Mouse (Mus musculus): ENCODE measurements at regions not wholly inside any gene's neighbourhood (a gene's known extent, or its start where the extent isn't known, plus 50 kb on each side); places are given as distances from the start of the nearest gene placed in this dataset.

GRCm38 (mm10) chr6:98754487-98754886 lies 411.9 kb upstream of the Gm765 start:
- DNase-seq (ENCODE audit: low spot score): peak; percentile 44

DNA sequence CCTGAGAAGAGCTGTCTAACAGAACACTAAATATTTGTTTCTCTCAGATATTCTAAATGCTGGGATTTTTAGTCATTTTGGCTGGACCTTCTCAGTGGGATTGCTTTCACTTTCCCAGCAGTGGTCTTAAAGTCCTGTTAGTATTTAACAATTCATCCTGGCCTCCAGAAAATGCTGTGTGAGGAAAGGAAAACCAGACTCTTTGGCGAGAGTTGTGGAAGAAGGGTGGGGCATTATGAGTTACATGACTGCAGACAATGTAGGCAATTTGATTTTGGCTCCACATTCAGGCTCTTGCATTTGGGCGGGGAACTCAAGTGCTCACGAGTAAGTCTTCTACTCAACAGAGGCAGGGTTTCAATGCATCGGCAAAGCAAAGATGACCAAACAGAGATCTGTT lies 406.1 kb upstream of the Gm765 start:
- no peak for DNase-seq (ENCODE audit: low spot score)

DNA sequence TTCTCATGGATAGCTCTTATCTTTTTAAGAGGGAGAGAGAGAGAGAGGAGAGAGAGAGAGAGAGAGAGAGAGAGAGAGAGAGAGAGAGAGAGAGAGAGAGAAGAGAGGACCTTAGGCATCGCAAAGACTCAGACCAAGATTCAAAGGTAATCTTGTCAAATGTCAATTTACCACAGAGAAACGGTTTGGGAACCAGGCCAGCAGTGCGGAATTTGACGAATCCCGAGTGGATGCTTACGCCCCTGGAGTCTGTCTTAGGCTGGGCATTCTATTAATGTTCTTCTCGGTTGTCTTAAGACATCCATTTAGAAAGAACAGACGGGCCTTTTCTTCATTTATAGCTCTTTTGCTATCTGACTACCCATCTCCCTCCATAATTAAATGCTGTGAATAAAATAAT lies 404.4 kb upstream of the Gm765 start:
- DNase-seq (ENCODE audit: low spot score): no peak

DNA sequence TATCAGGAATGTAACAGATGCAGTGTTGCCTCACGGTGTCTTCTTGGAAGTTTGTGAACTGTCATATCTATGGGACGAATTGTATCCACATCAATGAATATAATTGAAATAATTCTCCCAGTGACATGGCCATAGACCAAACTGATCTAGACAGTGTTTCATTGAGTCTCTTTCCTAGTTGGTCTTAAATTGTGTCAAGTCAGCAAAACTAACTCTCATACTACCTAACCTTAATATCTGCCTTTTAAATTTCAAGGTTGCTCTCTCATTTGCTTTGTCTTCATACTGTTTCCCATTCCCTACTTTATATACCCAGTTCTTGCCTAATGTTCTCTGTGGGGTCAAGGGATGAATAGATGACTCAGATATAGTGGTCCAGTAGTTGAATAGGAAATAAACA lies 397.9 kb upstream of the Gm765 start:
- no peak for DNase-seq (ENCODE audit: low spot score)

DNA sequence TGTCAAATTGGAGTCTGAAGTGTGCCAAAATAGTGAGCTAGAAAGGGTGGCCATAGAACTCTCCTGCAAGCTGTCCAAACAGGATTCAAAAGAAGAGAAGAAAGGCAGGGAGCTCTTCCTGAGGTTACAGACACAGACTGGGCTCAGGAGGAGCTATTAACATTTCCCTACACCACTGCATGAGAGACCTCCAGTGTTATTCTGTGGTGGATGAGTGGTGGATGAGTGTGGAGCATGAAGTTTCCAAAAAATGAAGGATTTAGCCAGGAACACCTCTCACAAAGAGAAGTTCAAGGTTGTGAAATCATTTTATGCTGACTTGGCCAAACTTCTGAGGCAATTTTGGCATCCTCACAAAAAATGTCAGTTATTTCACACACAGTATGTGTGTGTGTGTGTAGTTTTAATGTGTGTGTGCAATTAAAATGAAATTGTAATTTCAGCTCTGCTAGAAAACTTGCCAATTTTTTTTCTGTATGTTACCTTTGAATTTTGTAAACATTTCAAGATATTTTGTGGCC lies 388.5 kb upstream of the Gm765 start:
- DNase-seq (ENCODE audit: low spot score): no peak

DNA sequence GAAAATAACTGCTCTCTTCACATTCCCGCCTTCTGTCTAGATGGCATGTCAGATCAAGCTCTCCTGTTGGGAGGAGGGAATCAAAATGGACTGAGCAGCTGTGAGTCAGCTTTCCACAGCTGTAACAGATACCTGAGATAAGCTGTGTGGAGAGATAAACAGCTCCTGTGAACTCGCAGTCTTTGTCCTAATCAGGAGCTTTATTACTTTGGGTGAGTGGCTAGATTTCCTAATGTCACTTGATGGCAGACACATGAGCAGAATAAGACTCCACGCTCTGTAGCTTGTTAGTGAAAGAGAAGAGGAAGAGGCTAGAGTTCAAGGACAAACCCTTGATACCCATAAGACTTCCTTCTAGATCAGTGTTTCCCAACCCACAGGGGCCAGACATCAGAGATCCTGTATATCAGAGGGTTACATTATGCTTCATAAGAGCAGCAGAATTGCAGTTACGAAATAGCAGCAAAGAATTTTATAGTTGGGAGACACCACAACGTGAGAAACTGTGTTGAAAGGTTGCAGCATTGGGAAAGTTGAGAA lies 384.1 kb upstream of the Gm765 start:
- DNase-seq (ENCODE audit: low spot score): no peak

- no peak for DNase-seq (ENCODE audit: low spot score)
Measured at GRCm38 (mm10) chr6:98704887-98705622, 362.5 kb upstream of the Gm765 start.

DNA sequence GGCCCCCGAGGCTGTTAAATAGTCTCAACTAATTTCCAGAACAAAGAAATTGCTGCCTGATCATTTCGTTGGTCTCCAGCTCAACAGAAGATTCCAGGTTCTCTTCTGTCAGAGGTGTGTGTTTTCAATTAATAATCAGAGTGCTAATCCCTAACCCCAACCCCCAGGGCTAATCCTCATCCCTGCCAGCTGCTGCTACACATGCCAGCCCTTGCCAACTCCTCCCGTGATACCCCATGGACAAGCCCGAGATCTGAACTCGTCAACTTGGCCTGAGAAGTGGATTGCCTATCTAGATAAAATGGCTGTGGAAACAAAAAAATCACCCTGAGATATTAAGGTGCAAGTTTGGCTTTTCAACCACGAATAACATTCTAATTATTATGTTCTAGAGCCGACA lies 355.0 kb upstream of the Gm765 start:
- no peak for DNase-seq (ENCODE audit: low spot score)

DNA sequence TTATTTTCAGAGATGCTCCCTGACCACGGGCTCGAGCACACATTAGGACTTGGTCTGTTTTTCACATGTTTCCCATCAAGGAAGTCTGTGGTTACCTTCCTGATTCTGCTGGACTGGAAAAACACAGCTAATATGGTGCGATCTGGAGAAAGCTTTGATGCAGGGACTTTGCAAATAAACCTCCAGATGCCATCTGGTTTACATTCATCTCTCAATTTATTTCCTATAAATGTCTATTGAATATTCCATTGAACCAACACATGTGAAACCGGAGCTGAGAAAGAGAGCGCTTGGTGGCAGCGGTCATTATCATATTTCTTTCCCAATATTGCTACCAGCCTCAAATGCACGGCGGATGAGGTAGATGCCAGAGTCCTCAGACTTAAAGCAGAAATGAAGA lies 350.9 kb upstream of the Gm765 start:
- peak; percentile 28 for DNase-seq (ENCODE audit: low spot score)

GRCm38 (mm10) chr6:98690133-98690532 lies 347.6 kb upstream of the Gm765 start:
- peak; percentile 68 for DNase-seq (ENCODE audit: low spot score)

DNA sequence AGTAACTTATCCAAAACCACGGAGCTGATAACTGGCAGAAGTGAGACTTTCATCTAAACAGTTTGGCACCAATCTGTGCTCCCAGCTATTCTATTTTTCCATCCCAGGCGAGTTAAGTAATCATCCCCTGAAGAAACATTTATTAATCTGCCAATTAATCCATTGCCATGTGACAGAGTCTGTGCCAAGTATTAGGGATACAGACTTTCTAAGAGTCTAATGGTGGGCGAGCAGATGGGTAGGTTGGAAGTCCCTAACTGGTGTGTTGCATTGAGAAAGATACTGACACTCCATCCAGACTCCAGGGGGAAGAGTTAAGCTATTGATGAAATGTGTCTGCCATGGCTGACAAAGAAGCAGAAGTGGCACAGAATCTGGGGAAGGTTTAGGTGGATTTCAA lies 346.8 kb upstream of the Gm765 start:
- DNase-seq (ENCODE audit: low spot score): no peak

DNA sequence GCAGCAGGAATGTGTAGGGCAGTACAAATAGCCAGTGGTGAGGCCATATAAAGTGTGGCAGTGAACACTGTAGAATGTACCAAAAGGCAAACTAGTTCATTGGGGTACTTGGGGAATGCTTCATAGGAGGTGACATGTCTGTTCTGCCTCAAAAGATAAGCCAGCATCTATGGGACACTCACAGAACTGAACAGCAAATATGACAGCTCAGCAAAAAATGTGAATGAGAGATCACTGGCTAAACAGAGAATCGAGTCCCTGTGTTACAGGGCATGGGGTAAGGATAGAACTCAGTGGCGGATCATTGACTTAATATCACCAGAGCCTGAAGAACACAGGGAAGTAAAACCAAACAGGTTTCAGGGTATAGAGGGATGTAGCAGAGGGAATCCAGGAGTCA lies 346.1 kb upstream of the Gm765 start:
- DNase-seq (ENCODE audit: low spot score): no peak

DNA sequence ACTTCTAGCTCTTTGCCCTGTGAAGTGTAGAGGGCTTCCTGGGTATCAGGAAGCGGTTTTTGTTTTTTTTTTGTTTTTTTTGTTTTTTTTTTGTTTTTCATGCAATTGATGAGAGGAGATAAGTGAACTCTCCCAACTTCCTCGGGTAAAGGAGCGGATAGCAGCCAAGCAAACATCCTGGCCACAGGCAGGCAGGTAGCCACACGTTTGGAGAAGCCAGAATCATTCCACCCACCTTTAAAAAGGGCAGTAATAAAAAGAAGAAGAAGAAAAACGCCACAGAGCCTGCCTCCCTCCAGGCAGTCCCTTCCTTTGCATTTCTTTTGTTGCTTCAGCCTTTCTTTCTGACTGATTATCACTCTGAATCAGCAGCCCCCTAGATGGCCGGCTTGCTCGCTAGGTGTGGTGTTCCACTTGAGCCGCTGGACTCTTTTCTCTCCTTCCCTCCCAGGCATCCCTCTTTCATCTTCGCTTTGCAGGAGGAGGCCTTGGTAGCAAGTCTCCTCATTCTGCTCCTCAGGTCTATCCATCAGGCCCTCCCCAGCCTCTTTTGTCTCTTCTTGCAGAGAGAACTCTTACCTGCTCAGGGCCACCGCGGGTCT lies 323.9 kb upstream of the Gm765 start:
- DNase-seq (ENCODE audit: low spot score): peak; percentile 34

DNA sequence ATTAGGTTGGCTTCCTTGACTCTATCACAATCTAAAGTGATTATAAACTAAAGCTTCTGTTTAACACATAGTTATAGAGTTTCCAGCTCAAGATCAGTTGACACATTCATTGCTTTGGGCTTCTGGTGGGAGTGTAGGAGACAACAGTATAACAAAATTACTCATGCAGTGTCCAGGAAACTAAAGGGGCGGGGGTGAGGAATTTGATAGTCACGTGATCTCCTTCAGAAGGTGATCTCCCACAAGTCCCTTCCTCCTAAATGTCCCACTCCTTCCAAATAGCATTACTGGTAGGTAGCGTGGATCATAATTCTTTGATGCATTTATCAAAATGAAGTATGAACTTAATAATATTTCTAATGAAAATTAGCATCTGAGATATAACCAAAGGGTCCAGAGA lies 309.3 kb upstream of the Gm765 start:
- DNase-seq (ENCODE audit: low spot score): no peak

- DNase-seq (ENCODE audit: low spot score): no peak
Measured at GRCm38 (mm10) chr6:98651315-98651714, 308.8 kb upstream of the Gm765 start.

DNA sequence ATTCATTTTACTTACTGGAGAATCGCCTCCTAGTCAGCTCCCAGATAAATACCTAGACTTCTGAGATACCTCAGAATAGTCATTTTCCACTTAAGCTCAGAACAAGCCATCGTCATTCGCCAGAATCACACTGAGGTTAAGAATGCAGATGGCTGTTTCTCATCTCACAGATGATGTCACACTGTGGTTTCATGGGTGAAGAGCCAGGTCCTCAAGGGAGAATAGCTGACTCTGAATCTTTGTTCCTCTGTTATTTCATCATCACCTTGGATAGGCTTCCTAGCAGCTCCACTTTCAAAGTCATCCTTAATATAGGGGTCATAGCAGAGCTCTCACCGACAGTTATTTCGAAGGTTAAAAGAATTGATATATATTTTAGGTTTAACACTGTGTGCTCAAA lies 297.8 kb upstream of the Gm765 start:
- no peak for DNase-seq (ENCODE audit: low spot score)

DNA sequence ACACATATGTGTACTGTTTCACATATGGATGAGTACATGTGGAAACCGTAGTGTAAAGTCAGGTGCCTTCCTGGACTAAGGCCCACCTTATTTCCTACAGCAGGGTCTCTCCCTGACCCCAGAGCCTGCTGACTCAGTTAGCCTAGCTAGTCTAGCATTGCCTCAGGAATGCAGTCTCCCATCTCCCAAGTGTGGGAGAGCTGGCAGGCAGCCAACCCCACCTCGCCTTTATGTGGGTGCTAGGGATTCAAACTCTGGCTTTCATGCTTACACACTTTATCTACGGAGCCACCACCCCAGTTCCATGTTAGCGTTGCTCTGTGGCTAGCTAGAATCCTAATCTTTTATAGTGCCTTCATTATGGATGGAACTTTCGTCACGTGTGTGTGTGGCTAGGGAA lies 293.3 kb upstream of the Gm765 start:
- DNase-seq (ENCODE audit: low spot score): no peak

DNA sequence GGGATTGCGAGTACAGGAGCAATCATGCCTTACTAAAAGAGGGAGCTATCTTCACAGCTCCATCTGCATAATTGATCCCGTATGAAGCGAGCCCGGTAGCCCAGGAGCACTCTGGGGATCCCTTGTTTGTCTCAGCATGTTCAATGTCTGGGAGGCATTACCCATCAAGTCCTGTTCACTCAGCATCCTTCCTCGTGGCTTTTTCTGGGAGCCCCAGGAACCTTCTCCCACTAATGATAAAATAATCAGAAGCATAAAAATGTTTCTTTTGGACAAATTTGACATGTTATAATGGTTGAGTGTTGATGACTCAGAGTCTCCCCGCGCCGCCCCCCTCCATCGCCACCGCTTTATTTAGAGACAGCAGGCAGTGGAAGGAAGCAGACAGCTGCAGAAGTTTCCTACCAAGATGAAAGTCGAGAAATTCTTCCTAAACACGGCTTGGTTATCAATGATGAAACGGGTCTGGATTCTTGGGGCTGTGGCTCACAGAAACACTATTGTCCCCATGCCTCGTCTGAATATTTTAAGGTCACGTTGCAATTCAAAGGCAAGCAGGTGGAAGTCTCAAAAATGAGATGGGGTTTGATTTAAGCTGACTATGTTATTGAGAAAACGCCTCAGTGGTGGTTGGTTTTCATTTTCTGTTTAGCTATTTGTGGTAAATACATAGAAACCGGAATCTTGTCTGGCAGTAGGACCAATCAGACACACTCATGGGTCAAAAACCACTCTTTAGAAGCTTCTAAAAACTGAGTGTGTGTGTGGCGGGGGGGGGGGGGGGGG lies 289.9 kb upstream of the Gm765 start:
- DNase-seq (ENCODE audit: low spot score): peak; percentile 64

- DNase-seq (ENCODE audit: low spot score): no peak
Measured at GRCm38 (mm10) chr6:98631269-98631668, 288.7 kb upstream of the Gm765 start.

- no peak for DNase-seq (ENCODE audit: low spot score)
Measured at GRCm38 (mm10) chr6:98629646-98630045, 287.1 kb upstream of the Gm765 start.

DNA sequence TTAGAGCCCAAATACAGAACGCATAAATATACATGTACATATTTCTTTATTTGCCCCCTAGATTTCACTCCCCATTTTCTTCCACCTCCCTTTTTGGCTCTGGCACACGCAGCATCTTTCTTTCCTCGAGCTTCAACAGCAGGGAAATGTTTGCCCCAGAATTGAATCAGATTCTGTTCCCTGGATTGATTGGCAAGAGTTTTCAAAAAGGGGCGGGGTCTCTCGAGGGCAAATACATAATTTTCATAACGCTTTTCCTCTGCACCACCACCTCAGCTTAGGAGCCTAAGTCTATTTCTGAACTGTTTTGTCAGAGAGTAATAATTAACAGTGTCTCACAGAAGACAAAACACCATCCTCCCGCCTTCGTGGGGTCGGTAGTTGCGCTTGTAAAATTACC lies 283.9 kb upstream of the Gm765 start:
- DNase-seq (ENCODE audit: low spot score): no peak

DNA sequence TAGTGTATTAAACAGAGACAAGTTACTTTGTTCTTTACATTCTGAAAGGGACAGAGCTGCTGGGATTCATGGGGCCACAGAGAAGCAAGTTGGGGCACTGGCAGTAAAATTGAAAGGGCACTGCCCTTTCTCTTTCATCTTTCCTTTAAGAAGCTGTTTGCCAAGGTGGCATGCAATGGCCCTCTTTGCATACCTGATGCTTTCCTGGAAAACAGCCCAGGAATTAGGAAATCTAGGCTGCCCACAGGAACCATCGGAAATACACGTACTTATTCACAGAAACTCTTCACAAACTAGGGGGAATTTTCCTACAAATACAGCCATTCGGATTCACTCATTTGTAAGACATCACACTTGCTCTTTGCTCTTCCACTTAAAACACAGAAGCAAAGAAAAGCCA lies 278.3 kb upstream of the Gm765 start:
- no peak for DNase-seq (ENCODE audit: low spot score)

GRCm38 (mm10) chr6:98613030-98613429 lies 270.5 kb upstream of the Gm765 start:
- no peak for DNase-seq (ENCODE audit: low spot score)

Measured in embryo, embryonic 10 days (tissue).